Mouse (Mus musculus): ENCODE measurements around the gene Nvl. TPM values are rescaled to one million over a fixed set of nuclear protein-coding genes. Genes with fewer than 3 reads are reported as not detected.

The Nvl gene
- 22.5 TPM for polyA plus RNA-seq (2017; shearing (Covaris generic))

DNA sequence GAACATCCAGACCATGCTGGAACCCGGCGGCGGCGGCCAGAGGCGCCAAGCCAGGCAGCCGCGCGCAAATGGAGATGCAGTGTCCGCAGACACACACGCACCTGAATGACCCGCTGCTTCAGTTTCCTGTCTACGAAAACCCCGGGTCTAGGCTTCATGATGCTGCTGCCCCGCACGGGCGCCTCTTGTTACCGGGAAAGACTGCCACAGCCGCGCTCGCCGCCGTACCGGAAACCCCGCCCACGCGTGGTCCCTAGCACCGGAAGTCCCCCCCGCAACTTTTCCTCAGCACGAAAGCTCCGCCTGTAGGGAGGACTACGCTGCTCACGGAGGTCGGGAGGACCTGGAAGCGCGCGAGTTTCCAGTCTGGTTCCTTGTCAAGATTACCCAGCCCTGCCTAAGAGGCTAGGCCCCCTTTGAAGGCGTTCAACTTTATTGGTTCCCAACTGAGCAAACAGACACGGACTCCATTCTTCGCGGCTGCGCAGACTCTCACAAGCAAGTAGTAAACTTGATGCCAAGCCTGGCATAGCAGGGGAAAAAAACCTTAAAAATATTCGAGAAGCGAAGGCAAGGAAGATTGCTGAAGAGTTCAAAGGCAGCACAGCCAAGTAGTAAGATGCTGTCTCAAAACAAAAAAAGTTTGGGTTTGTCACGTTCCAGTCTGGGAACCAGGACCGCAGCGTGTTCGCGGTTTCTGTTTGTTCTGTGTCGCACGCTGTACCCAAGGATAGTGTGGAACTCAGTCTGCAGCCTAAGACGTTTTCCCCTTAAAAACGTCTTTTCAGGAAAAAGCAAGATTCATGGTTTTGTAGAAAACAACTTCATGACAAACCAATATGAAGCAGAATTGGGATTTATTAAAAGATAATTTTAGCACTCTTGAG, at the start of gene Nvl, which contains the start of gene Cnih4:
Nvl (minus strand) TSS at position 255 of the 887 bp plus-strand sequence.
Cnih4 (plus strand) TSS at position 744 of the 887 bp plus-strand sequence.

DNA sequence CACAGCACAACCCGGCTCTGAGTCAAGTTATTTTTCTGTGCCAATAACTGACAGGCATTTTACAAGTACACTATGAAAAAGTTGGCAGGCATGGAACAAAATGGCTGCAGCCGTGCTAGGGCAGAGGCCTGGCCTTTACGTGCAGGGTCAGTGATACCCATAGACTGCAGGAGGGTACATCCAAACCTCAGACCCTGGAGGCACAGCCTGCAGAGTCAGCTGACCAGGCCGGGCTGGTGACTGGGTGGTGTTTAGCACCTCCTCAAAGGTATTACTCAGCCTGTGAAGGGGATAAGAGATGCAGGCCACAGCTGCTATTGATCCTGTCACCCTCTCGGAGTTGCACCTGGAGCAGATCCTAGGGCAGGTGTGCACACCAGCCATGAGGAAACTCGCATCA, 93.1 kb downstream of the Nvl start, which contains the start of gene 9130409I23Rik:
9130409I23Rik (plus strand) TSS at position 301 of the 400 bp plus-strand sequence.

Other genes starting within 250 kb of the Nvl start
- gene Pycr2, start 239.9 kb downstream of the Nvl start, polyA plus RNA-seq (2017; shearing (Covaris generic)): 48.0 TPM
- gene Lefty1, start 209.2 kb downstream of the Nvl start, polyA plus RNA-seq (2017; shearing (Covaris generic)): not detected
- 48.1 TPM for gene Tmem63a, start 201.9 kb downstream of the Nvl start, polyA plus RNA-seq (2017; shearing (Covaris generic))
- gene Ephx1, start 123.3 kb downstream of the Nvl start, polyA plus RNA-seq (2017; shearing (Covaris generic)): 10.7 TPM
- gene 9130409I23Rik, start 93.0 kb downstream of the Nvl start, polyA plus RNA-seq (2017; shearing (Covaris generic)): not detected
- 40.4 TPM for gene Cnih4, start 489 bp upstream of the Nvl start, polyA plus RNA-seq (2017; shearing (Covaris generic))
- 51.5 TPM for gene Wdr26, start 67.8 kb upstream of the Nvl start, polyA plus RNA-seq (2017; shearing (Covaris generic))
- gene Cnih3, start 208.4 kb upstream of the Nvl start, polyA plus RNA-seq (2017; shearing (Covaris generic)): 0.22 TPM